Mouse (Mus musculus) MEL (cell line): Measurements from ENCODE around the gene Sh2d3c. TPM values are rescaled to one million over a fixed set of nuclear protein-coding genes. Genes with fewer than 3 reads are reported as not detected.
A peak's percentile ranks its signal among the peaks of the same experiment; 100 is the strongest.

ENCODE experiments used
- DNase-seq: peaks from one replicate; pipeline ENCODE4 v3.0.0; 2011; ENCODE audit warnings: low read depth, low spot score
- H3K27ac ChIP-seq: 2 replicates; pipeline ENCODE4 v1.5.1; 2012; ENCODE audit warnings: low read depth, mild to moderate bottlenecking, control low read depth, low read length, moderate library complexity; ENCODE audit not compliant: control insufficient read depth
- H3K27me3 ChIP-seq, 2 experiments: fragments of 150-350 bp in 1 of 2; sonication (generic) in 1 of 2; 2 replicates each; pipeline ENCODE4 v1.6.1; 2012; ENCODE audit warnings: low read length in 2 of 2, mild to moderate bottlenecking in 2 of 2, improper control_type of control experiment in 1 of 2, moderate library complexity in 1 of 2; ENCODE audit not compliant: insufficient read depth in 2 of 2, control insufficient read depth in 1 of 2
- H3K36me3 ChIP-seq, 2 experiments: 2 replicates each; pipeline ENCODE4 v1.6.1; 2012 to 2014; ENCODE audit warnings: low read length in 2 of 2, improper control_type of control experiment in 1 of 2, inconsistent platforms in 1 of 2, mild to moderate bottlenecking in 1 of 2; ENCODE audit not compliant: insufficient read depth in 2 of 2, control insufficient read depth in 1 of 2
- H3K4me1 ChIP-seq, 2 experiments: fragments of 150-350 bp in 1 of 2; sonication (generic) in 1 of 2; 2 replicates each; pipeline ENCODE4 v1.6.1; 2012; ENCODE audit warnings: low read length in 2 of 2, improper control_type of control experiment in 1 of 2, mild to moderate bottlenecking in 1 of 2; ENCODE audit not compliant: insufficient read depth in 2 of 2, control insufficient read depth in 1 of 2
- H3K4me3 ChIP-seq, 2 experiments: fragments of 150-350 bp in 1 of 2; sonication (generic) in 1 of 2; 2 replicates each; pipeline ENCODE4 v1.5.1; 2012; ENCODE audit warnings: low read depth in 2 of 2, low read length in 2 of 2, mild to moderate bottlenecking in 2 of 2, moderate library complexity in 2 of 2, control low read depth in 1 of 2, improper control_type of control experiment in 1 of 2; ENCODE audit not compliant: control insufficient read depth in 1 of 2, insufficient read depth in 1 of 2
- H3K79me2 ChIP-seq: 2 replicates; pipeline ENCODE4 v1.6.1; 2012; ENCODE audit warnings: mild to moderate bottlenecking, low read length, moderate library complexity; ENCODE audit not compliant: control insufficient read depth, poor library complexity, insufficient read depth
- H3K9ac ChIP-seq: 2 replicates; pipeline ENCODE4 v1.6.1; 2012; ENCODE audit warnings: low read depth, mild to moderate bottlenecking, control low read depth, low read length, moderate library complexity; ENCODE audit not compliant: control insufficient read depth, poor library complexity, severe bottlenecking
- H3K9me3 ChIP-seq: fragments of 150-350 bp; sonication (generic); replicated peaks from 2 replicates; pipeline ENCODE4 v1.6.1; 2012; ENCODE audit warnings: mild to moderate bottlenecking, low read length, improper control_type of control experiment, moderate library complexity; ENCODE audit not compliant: insufficient read depth
- CHD1 ChIP-seq: IDR thresholded peaks from 2 replicates; pipeline ENCODE4 v1.6.1; 2012; ENCODE audit warnings: low read depth, mild to moderate bottlenecking, inconsistent platforms, low read length, improper control_type of control experiment
- CHD2 ChIP-seq: IDR thresholded peaks from 2 replicates; pipeline ENCODE4 v1.6.1; 2011; ENCODE audit warnings: low read length, improper control_type of control experiment
- CTCF ChIP-seq, 3 experiments: IDR thresholded peaks in 2 of 3; conservative IDR thresholded peaks in 1 of 3; 2 replicates each; pipeline ENCODE4 v1.5.1; 2011 to 2012; ENCODE audit warnings: low read length in 3 of 3, low read depth in 2 of 3, mild to moderate bottlenecking in 2 of 3, improper control_type of control experiment in 1 of 3, inconsistent platforms in 1 of 3, mixed read lengths in 1 of 3, moderate library complexity in 1 of 3; ENCODE audit not compliant: control insufficient read depth in 1 of 3, insufficient read depth in 1 of 3, poor library complexity in 1 of 3, severe bottlenecking in 1 of 3
- E2F4 ChIP-seq: IDR thresholded peaks from 2 replicates; pipeline ENCODE4 v1.6.1; 2011; ENCODE audit warnings: low read depth, low read length, improper control_type of control experiment, borderline replicate concordance
- ELF1 ChIP-seq: IDR thresholded peaks from 2 replicates; pipeline ENCODE4 v1.6.1; 2014; ENCODE audit warnings: low read depth, mild to moderate bottlenecking, inconsistent platforms, low read length, improper control_type of control experiment, moderate library complexity
- EP300 ChIP-seq, 2 experiments: IDR thresholded peaks; 2 replicates each; pipeline ENCODE4 v1.6.1; 2011; ENCODE audit warnings: improper control_type of control experiment in 2 of 2, low read length in 2 of 2, low read depth in 1 of 2, mild to moderate bottlenecking in 1 of 2
- ETS1 ChIP-seq: IDR thresholded peaks from 2 replicates; pipeline ENCODE4 v1.6.1; 2012; ENCODE audit warnings: low read depth, mild to moderate bottlenecking, inconsistent platforms, low read length, improper control_type of control experiment, moderate library complexity
- GATA1 ChIP-seq: IDR thresholded peaks from 2 replicates; pipeline ENCODE4 v1.6.1; 2011; ENCODE audit warnings: low read depth, low read length, improper control_type of control experiment
- HCFC1 ChIP-seq: IDR thresholded peaks from 2 replicates; pipeline ENCODE4 v1.6.1; 2012; ENCODE audit warnings: low read depth, mild to moderate bottlenecking, inconsistent platforms, low read length, improper control_type of control experiment, moderate library complexity
- KAT2A ChIP-seq: conservative IDR thresholded peaks from 2 replicates; pipeline ENCODE4 v1.6.1; 2012; ENCODE audit warnings: low read depth, low read length, improper control_type of control experiment, inconsistent platforms
- MAFK ChIP-seq: IDR thresholded peaks from 2 replicates; pipeline ENCODE4 v1.6.1; 2011; ENCODE audit warnings: low read depth, mild to moderate bottlenecking, low read length, improper control_type of control experiment, borderline replicate concordance
- MEF2A ChIP-seq: IDR thresholded peaks from 2 replicates; pipeline ENCODE4 v1.6.1; 2014; ENCODE audit warnings: low read depth, mild to moderate bottlenecking, inconsistent platforms, low read length, improper control_type of control experiment; ENCODE audit not compliant: poor library complexity, insufficient replicate concordance, severe bottlenecking; ENCODE audit errors: extremely low read depth
- MXI1 ChIP-seq: IDR thresholded peaks from 2 replicates; pipeline ENCODE4 v1.6.1; 2011; ENCODE audit warnings: mild to moderate bottlenecking, low read depth, low read length, improper control_type of control experiment
- MYC ChIP-seq: IDR thresholded peaks from 2 replicates; pipeline ENCODE4 v1.6.1; 2011; ENCODE audit warnings: low read depth, mild to moderate bottlenecking, low read length, improper control_type of control experiment, moderate library complexity
- NRF1 ChIP-seq: IDR thresholded peaks from 2 replicates; pipeline ENCODE4 v1.6.1; 2014; ENCODE audit warnings: low read depth, mild to moderate bottlenecking, inconsistent platforms, low read length, improper control_type of control experiment, moderate library complexity; ENCODE audit not compliant: poor library complexity, insufficient read depth, severe bottlenecking
- POLR2A ChIP-seq, 2 experiments: IDR thresholded peaks; 2 replicates each; pipeline ENCODE4 v1.6.1; 2011 to 2012; ENCODE audit warnings: low read length in 2 of 2, mild to moderate bottlenecking in 2 of 2, control low read depth in 1 of 2, improper control_type of control experiment in 1 of 2, low read depth in 1 of 2, moderate library complexity in 1 of 2; ENCODE audit not compliant: control insufficient read depth in 1 of 2, insufficient read depth in 1 of 2, poor library complexity in 1 of 2
- POLR2AphosphoS5 ChIP-seq: IDR thresholded peaks from 2 replicates; pipeline ENCODE4 v1.6.1; 2012; ENCODE audit warnings: low read depth, borderline replicate concordance, mild to moderate bottlenecking, inconsistent platforms, low read length, moderate library complexity, mixed read lengths
- RCOR1 ChIP-seq: IDR thresholded peaks from 2 replicates; pipeline ENCODE4 v1.6.1; 2012; ENCODE audit warnings: low read depth, mild to moderate bottlenecking, inconsistent platforms, low read length, improper control_type of control experiment
- SIN3A ChIP-seq: IDR thresholded peaks from 2 replicates; pipeline ENCODE4 v1.6.1; 2012; ENCODE audit warnings: low read length, improper control_type of control experiment, inconsistent platforms
- SMC3 ChIP-seq: IDR thresholded peaks from 2 replicates; pipeline ENCODE4 v1.6.1; 2011; ENCODE audit warnings: low read depth, low read length, improper control_type of control experiment
- TBP ChIP-seq: IDR thresholded peaks from 2 replicates; pipeline ENCODE4 v1.8.0; 2011; ENCODE audit warnings: low read depth, low read length, improper control_type of control experiment
- USF1 ChIP-seq: IDR thresholded peaks from 2 replicates; pipeline ENCODE4 v1.6.1; 2014; ENCODE audit warnings: low read depth, mild to moderate bottlenecking, inconsistent platforms, low read length, improper control_type of control experiment, moderate library complexity
- USF2 ChIP-seq, 2 experiments: IDR thresholded peaks; 2 replicates each; pipeline ENCODE4 v1.6.1; 2011 to 2012; ENCODE audit warnings: improper control_type of control experiment in 2 of 2, low read length in 2 of 2, borderline replicate concordance in 1 of 2, inconsistent platforms in 1 of 2, low read depth in 1 of 2, mild to moderate bottlenecking in 1 of 2; ENCODE audit not compliant: insufficient read depth in 1 of 2
- ZC3H11A ChIP-seq: IDR thresholded peaks from 2 replicates; pipeline ENCODE4 v1.6.1; 2012; ENCODE audit warnings: low read depth, mild to moderate bottlenecking, inconsistent platforms, low read length, improper control_type of control experiment
- ZMIZ1 ChIP-seq: IDR thresholded peaks from 2 replicates; pipeline ENCODE4 v1.6.1; 2012; ENCODE audit warnings: low read depth, mild to moderate bottlenecking, inconsistent platforms, low read length, improper control_type of control experiment, moderate library complexity
- ZNF384 ChIP-seq: IDR thresholded peaks from 2 replicates; pipeline ENCODE4 v1.6.1; 2012; ENCODE audit warnings: low read depth, mild to moderate bottlenecking, inconsistent platforms, low read length, improper control_type of control experiment
- polyA plus RNA-seq, 2 experiments: library from polyadenylated mRNA; stranded (reverse) in 1 of 2; unstranded in 1 of 2; fragments of >175 nt in 1 of 2; fragments of >200 nt in 1 of 2; gene quantifications; 2 replicates each; pipeline versions ENCODE4 v1.2.1 to v1.2.4; 2012; ENCODE audit warnings: low replicate concordance in 2 of 2, low read depth in 1 of 2; ENCODE audit not compliant: insufficient read length in 2 of 2, insufficient read depth in 1 of 2, missing spikeins in 1 of 2
- total RNA-seq: library from RNA; depleted of rRNA; stranded (reverse); fragments of 300-350 nt; gene quantifications from 2 replicates; pipeline ENCODE4 v1.2.3, GENCODE M21; 2012; rRNA removed

Sh2d3c gene
- total RNA-seq (0.19 and 0.26 TPM in 2 replicates), polyA plus RNA-seq (under 1 TPM in 1 of 2 experiments, not detected in 1; 0.43 TPM)

DNA sequence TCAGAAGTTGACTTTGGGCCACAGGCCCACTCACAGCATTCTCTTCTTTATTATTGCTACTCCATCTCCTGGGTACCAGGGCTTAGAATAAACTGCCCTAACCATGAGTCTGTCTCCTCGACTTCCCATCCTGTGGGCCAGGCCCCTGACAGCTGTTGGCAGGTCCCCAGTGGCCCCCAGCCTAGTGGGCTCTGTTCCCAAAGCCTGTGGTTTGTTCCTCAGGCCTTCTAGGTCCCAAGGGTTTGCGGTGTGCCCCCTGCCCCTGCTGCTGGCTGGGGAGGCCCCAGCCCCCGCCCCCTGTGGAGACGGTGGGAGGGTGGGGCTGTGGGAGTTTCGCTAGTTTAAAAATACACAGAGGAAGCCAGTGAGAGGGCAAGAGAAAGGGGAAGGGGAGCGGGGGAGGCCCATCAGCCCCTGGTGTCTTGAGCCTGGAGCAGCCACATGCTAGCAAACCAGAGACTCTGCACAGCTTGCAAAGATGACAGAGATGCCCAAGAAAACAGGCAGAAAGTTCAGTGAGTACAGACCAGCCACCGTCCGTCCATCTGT lies at the start of gene Sh2d3c:
Gene Sh2d3c, plus strand, starts transcription at position 375 of the 549 bp plus-strand sequence.
- H3K36me3 ChIP-seq, result no peaks in the 10 kb centered on the region; a peak in 1 of 4 replicates
- DNase-seq, result no peak

DNA sequence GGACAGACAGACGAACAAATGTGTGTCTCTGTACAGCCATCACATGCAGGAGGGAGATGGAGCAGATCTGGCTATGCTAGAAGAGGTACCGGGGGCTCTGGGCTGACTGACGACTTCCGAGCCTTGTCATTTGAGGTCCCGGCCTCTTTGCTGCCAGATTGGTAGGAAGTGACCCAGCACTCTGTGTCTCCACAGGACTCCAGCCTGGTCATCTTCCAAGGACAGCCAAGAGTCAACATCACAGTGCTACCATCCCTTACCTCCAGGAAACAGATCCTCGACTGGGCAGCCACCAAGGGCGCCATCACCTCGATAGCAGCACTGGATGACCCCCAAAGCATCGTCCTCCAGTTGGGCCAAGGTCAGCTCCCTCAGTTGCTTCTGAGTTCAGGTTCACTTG lies 49.7 kb upstream of the Sh2d3c start:
- Histone ChIP-seq H3K4me3 (no peak overlapping the region), H3K27ac (no peak overlapping the region), H3K79me2 (no peaks in the 10 kb centered on the region), H3K36me3 (no peaks in the 10 kb centered on the region), H3K9ac (no peak overlapping the region), H3K4me1 (no peaks in the 10 kb centered on the region), H3K27me3 (no peaks in the 10 kb centered on the region), H3K9me3 (no peaks in the 10 kb centered on the region)
- TF ChIP-seq GATA1 (no peak), SIN3A (no peak), MYC (no peak), MXI1 (no peak), CHD2 (no peak), E2F4 (no peak), ZNF384 (no peak), POLR2AphosphoS5 (no peak), HCFC1 (no peak), CHD1 (no peak), ZMIZ1 (no peak), POLR2A (IDR thresholded peaks at IDR 0.05; ENCODE audit: control insufficient read depth in 1 of 2, insufficient read depth in 1 of 2, low read depth in 1 of 2, low read length in 2 of 2, poor library complexity in 1 of 2) (no peak), CTCF (IDR thresholded peaks at IDR 0.05 in 2 of 3, conservative IDR thresholded peaks at IDR 0.05 in 1 of 3; ENCODE audit: control insufficient read depth in 1 of 3, insufficient read depth in 1 of 3, low read depth in 2 of 3, low read length in 3 of 3, poor library complexity in 1 of 3, severe bottlenecking in 1 of 3) (no peak), MAFK (no peak), EP300 (IDR thresholded peaks at IDR 0.05; ENCODE audit: low read depth in 1 of 2, low read length in 2 of 2) (no peak), USF2 (IDR thresholded peaks at IDR 0.05; ENCODE audit: borderline replicate concordance in 1 of 2, insufficient read depth in 1 of 2, low read depth in 1 of 2, low read length in 2 of 2) (no peak)
- no peak for DNase-seq

More for the DNA sequence above, at the start of gene Sh2d3c:
- H3K79me2 ChIP-seq, result no peaks in the 10 kb centered on the region
- no peaks in the 10 kb centered on the region for H3K27me3 ChIP-seq
- TF ChIP-seq MYC (no peak), ETS1 (no peak), POLR2AphosphoS5 (no peak), USF2 (IDR thresholded peaks at IDR 0.05; ENCODE audit: borderline replicate concordance in 1 of 2, insufficient read depth in 1 of 2, low read depth in 1 of 2, low read length in 2 of 2) (no peak), USF1 (no peak), CHD2 (no peak), ELF1 (no peak), ZC3H11A (no peak), MEF2A (no peak), KAT2A (no peak), RCOR1 (no peak), NRF1 (no peak), ZMIZ1 (no peak), TBP (no peak), SMC3 (no peak)
- H3K9me3 ChIP-seq, result no peaks in the 10 kb centered on the region
- H3K27ac ChIP-seq, result no peak within 1 kb of the TSS
- peaks cover 0 to 5% of the 10 kb centered on the region in 2 experiments; a peak in 1 of 4 replicates for H3K4me1 ChIP-seq
- H3K4me3 ChIP-seq, result 0 out of 4 replicates have a peak within 1 kb of the TSS, but pooled peaks of 1 of the 2 experiments have one; percentile 4
- no peak within 1 kb of the TSS for H3K9ac ChIP-seq
